Mouse (Mus musculus) lung, postnatal 14 days (tissue): ENCODE results near the gene Olfr312.
A peak's percentile ranks its signal among the peaks of the same experiment; 100 is the strongest.

Source experiments
- DNase-seq: peaks from one replicate; pipeline ENCODE4 v3.0.0; 2021

The Olfr312 gene

DNA sequence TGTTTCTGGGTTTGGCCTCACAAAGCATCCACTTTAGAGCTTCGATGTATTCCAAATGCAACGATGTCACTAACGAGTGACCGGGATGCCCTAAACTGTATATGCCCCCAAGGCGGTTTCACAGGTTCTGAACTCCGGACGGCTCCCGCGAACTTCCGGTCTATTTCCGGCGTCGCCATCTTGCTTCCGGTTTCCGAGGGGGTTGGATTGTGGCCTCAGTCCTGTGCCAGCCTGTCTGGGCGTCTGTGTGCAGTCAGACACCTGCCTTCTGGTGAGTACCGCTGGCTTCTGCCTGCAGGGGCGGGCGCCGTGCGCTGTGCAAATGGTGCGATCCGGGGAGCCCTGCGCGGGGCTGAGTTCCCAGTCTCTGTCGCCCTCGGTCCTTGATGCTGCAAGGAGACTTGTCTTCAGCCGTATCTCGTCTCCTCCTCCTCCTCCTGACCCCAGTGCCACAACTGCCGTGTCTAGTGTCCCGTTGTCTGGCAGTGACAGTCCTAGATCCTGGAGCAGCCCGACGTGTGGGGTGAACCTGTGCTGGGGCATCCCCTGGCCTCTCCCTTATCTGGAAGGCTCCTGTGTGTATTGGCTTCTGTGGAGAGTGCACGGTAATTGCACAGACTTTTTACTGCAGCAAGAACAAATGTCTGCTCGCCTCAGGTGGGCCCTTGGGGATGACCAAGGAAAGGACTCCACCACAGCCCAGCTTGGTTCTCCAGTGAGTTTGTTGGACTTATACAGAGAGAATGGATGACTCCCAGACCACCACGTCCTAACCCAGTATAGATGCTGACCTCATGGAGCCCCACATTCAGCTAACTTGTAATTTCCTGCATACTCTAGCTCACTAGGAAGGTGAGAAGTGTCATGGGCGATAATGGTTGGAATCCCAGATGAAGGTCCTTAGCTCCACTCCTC is 38.3 kb downstream of the Olfr312 start, which contains the start of gene 2810021J22Rik:
2810021J22Rik (plus strand) TSS at position 178 of the 915 bp plus-strand sequence.
- DNase-seq: peak; percentile 76

DNA sequence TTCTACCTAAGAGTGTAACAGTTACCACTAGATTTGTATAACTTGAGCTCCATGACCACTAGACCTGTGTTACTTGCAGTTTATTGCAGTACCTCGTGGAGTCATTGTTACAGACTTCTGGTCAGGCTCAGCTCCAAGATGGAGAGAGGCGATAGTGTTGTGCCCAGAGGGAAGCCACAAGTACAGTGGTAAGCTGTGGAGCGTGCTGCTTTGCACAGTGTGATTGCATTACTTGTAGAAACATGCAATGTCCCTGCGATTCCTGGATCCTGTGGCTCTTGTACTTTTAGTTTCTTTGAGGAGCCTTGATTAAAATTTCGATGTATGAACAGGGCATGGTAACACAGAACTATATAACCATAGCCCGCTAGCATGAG is 38.9 kb downstream of the Olfr312 start:
- no peak for DNase-seq

DNA sequence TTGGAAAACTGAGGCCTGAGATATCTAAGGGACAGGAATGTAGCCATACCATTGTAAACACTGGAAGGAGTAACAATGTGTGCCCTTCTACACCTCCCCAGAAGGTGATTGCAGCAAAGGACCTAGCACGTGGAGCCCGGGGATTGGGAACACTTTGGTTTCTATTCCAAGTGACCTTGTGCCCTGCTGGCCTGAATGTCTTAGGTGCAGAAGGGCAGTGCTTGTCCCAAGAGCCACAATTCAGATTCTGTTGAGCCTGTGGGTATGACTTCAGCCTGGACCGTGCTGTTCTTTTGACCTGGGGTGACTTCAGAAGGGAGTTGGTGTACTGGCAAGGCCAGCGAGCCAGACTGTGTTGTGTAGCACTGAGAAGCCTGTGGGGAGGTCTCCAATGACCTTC is 41.9 kb downstream of the Olfr312 start:
- DNase-seq: no peak

DNA sequence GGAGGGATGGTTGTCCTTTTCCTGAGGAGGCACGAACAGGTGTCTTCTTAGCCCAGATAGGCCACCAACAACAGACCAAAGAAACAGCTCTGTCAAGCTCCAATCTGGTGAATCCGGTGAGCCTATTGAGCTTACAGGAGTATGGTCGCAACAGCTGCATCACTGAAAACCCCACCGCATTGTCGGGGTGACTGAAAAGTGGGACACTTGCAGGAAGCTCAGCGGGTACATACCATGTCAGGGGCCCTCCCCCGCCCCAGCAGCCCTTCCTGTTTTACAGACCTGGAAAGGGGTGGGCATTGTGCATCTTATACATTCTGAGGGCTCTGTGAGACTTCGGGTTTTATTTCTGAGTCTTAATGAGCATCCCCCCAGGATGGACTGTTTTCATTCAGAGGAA is 54.7 kb downstream of the Olfr312 start:
- DNase-seq: no peak
